Mouse (Mus musculus): ENCODE results near the gene Saxo1. TPM values are rescaled to one million over a fixed set of nuclear protein-coding genes. Genes with fewer than 3 reads are reported as not detected.

The Saxo1 gene
- total and polyA plus RNA-seq, 3 experiments, result 0.16 TPM; not detected in 2

DNA sequence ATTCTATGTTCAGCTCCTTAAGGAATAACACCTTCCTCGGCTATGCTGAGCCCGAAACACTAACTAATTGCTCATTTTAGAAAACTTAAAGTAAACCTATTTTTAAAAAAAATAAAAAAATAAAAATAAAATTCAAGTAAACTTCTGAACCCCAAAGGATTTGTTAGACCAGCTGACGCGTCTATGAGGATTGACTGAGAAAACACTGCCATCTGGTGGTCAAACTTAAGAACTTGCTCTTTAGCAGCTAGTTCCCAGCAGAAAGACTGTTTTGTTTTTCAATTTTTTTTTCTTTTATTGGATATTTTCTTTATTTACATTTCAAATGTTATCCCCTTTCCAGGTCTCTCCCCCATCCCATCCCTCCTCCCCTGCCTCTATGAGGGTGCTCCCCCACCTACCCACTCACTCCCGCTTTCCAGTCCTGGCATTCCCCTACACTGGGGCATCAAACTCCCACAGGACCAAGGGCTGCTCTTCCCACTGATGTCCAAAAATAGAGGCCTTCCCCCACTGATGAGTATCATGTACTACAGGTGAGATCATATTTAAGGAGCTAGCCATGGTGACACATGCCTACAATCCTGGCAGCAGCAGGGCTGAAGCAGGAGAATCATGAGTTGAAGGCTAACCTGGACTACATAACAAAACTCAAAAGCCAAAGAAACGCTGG lies 3.0 kb downstream of the Saxo1 start:
- WGBS, result 21% methylated on average over 6 of the region's 6 CpGs
- Histone ChIP-seq H3K4me1 (ENCODE audit: control insufficient read depth, insufficient read depth, low read length) (no peaks in the 10 kb centered on the region), H3K27ac (no peak overlapping the region), H3K27me3 (ENCODE audit: control insufficient read depth, insufficient read depth, low read length) (no peaks in the 10 kb centered on the region), H3K79me2 (replicated peaks; ENCODE audit: control insufficient read depth, insufficient read depth, low read length) (no peaks in the 10 kb centered on the region), H3K9ac (ENCODE audit: low read depth, low read length) (no peak overlapping the region), H3K4me3 (no peak overlapping the region), H3K36me3 (ENCODE audit: control insufficient read depth, insufficient read depth, low read length) (no peaks in the 10 kb centered on the region)
- TF ChIP-seq POLR2A (IDR thresholded peaks at IDR 0.05; ENCODE audit: insufficient read depth, low read depth, low read length) (no peak), CTCF (IDR thresholded peaks at IDR 0.05) (peak; percentile 90), EP300 (IDR thresholded peaks at IDR 0.05; ENCODE audit: insufficient read depth, low read depth, low read length) (no peak)
- no peak for DNase-seq
- intact Hi-C loops (cut with DNase I), result loop anchor here (1.0 kb wide), 1 partner anchor 724 kb away; no protein-coding TSS in a partner anchor

GRCm38 (mm10) chr4:86548332-86548731 lies 9.8 kb downstream of the Saxo1 start:
- no peaks in the 10 kb centered on the region for H3K4me1 ChIP-seq (ENCODE audit: control insufficient read depth, insufficient read depth, low read length)
- no peaks in the 10 kb centered on the region for H3K36me3 ChIP-seq (ENCODE audit: control insufficient read depth, insufficient read depth, low read length)
- 69% methylated on average over 9 of the region's 9 CpGs for WGBS
- intact Hi-C loops (cut with DNase I), result loop anchor here (10.0 kb wide), 2 partner anchors 144 to 504 kb away; no protein-coding TSS in a partner anchor
- H3K27me3 ChIP-seq (ENCODE audit: control insufficient read depth, insufficient read depth, low read length), result no peaks in the 10 kb centered on the region
- H3K79me2 ChIP-seq (replicated peaks; ENCODE audit: control insufficient read depth, insufficient read depth, low read length), result no peaks in the 10 kb centered on the region
- H3K27ac ChIP-seq, result no peak overlapping the region
- no peak overlapping the region for H3K4me3 ChIP-seq
- no peak for TF ChIP-seq POLR2A (IDR thresholded peaks at IDR 0.05; ENCODE audit: insufficient read depth, low read depth, low read length)
- no peak for TF ChIP-seq CTCF (IDR thresholded peaks at IDR 0.05)
- no peak for TF ChIP-seq EP300 (IDR thresholded peaks at IDR 0.05; ENCODE audit: insufficient read depth, low read depth, low read length)
- no peak overlapping the region for H3K9ac ChIP-seq (ENCODE audit: low read depth, low read length)
- no peak for DNase-seq

DNA sequence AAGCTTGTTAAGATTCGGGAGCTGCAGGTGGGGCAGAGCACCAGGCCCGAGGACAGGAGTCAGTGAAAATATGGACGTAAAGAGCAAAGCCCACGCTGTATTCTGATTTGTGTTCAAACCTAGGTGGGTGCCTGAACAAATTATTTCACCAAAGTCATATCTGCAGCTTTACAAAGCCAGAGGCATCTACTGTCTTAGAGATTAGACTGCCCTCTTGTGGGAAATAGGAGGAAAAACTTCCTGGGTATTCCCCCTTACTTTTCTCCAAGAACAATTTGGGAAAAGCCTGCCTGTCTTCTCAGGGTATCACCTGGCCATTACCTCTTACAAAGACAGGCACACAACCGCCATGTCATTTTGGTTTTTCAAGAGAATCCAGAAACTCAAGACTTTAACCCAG lies 12.5 kb downstream of the Saxo1 start:
- 53% methylated on average over 5 of the region's 5 CpGs for WGBS
- DNase-seq, result no peak
- intact Hi-C loops (cut with DNase I), result loop anchor here (10.0 kb wide), 2 partner anchors 141 to 501 kb away; no protein-coding TSS in a partner anchor
- Histone ChIP-seq H3K9ac (ENCODE audit: low read depth, low read length) (no peak overlapping the region), H3K4me3 (no peak overlapping the region), H3K36me3 (ENCODE audit: control insufficient read depth, insufficient read depth, low read length) (no peaks in the 10 kb centered on the region), H3K4me1 (ENCODE audit: control insufficient read depth, insufficient read depth, low read length) (no peaks in the 10 kb centered on the region), H3K27me3 (ENCODE audit: control insufficient read depth, insufficient read depth, low read length) (no peaks in the 10 kb centered on the region), H3K27ac (no peak overlapping the region), H3K79me2 (replicated peaks; ENCODE audit: control insufficient read depth, insufficient read depth, low read length) (no peaks in the 10 kb centered on the region)
- peak; percentile 83 for TF ChIP-seq CTCF (IDR thresholded peaks at IDR 0.05)
- TF ChIP-seq POLR2A (IDR thresholded peaks at IDR 0.05; ENCODE audit: insufficient read depth, low read depth, low read length), result no peak
- no peak for TF ChIP-seq EP300 (IDR thresholded peaks at IDR 0.05; ENCODE audit: insufficient read depth, low read depth, low read length)

DNA sequence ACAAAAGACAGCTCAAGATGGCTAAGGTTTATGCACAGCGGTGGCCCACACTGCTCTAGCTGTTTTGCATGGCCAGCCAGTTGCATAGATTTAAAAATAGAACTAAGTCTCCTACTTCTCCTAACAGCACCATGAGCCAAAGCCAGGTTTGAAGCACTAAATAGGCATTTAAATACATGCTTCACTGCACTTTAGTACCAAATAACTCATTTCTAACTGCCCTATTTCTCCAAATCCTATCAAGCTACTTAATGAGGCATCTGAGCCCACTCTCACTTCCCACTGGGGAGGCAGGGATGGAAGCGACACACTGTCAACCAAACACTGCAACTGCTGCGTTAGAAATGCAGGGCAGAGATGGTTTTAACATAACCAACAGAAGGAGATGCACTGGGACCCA lies 14.1 kb downstream of the Saxo1 start:
- no peak overlapping the region for H3K27ac ChIP-seq

GRCm38 (mm10) chr4:86541573-86541972 lies 16.6 kb downstream of the Saxo1 start:
- no peaks in the 10 kb centered on the region for H3K4me1 ChIP-seq (ENCODE audit: control insufficient read depth, insufficient read depth, low read length)
- no peak overlapping the region for H3K9ac ChIP-seq (ENCODE audit: low read depth, low read length)
- no peaks in the 10 kb centered on the region for H3K36me3 ChIP-seq (ENCODE audit: control insufficient read depth, insufficient read depth, low read length)
- no peak overlapping the region for H3K4me3 ChIP-seq
- DNase-seq, result no peak
- WGBS, result 75% methylated on average over 1 of the region's 1 CpGs
- H3K79me2 ChIP-seq (replicated peaks; ENCODE audit: control insufficient read depth, insufficient read depth, low read length), result no peaks in the 10 kb centered on the region
- no peaks in the 10 kb centered on the region for H3K27me3 ChIP-seq (ENCODE audit: control insufficient read depth, insufficient read depth, low read length)
- no peak overlapping the region for H3K27ac ChIP-seq
- TF ChIP-seq EP300 (IDR thresholded peaks at IDR 0.05; ENCODE audit: insufficient read depth, low read depth, low read length), result no peak
- no peak for TF ChIP-seq POLR2A (IDR thresholded peaks at IDR 0.05; ENCODE audit: insufficient read depth, low read depth, low read length)
- no peak for TF ChIP-seq CTCF (IDR thresholded peaks at IDR 0.05)
- intact Hi-C loops (cut with DNase I), result loop anchor here (5.0 to 10.0 kb wide), 3 partner anchors 137 to 609 kb away; no protein-coding TSS in a partner anchor

More for the DNA sequence above, 14.1 kb downstream of the Saxo1 start:
- Histone ChIP-seq H3K27me3 (ENCODE audit: control insufficient read depth, insufficient read depth, low read length) (no peaks in the 10 kb centered on the region), H3K4me1 (ENCODE audit: control insufficient read depth, insufficient read depth, low read length) (no peaks in the 10 kb centered on the region), H3K4me3 (no peak overlapping the region), H3K9ac (ENCODE audit: low read depth, low read length) (no peak overlapping the region), H3K79me2 (replicated peaks; ENCODE audit: control insufficient read depth, insufficient read depth, low read length) (no peaks in the 10 kb centered on the region), H3K36me3 (ENCODE audit: control insufficient read depth, insufficient read depth, low read length) (no peaks in the 10 kb centered on the region)
- WGBS, result 77% methylated on average over 3 of the region's 3 CpGs
- no peak for DNase-seq
- TF ChIP-seq POLR2A (IDR thresholded peaks at IDR 0.05; ENCODE audit: insufficient read depth, low read depth, low read length) (no peak), CTCF (IDR thresholded peaks at IDR 0.05) (no peak), EP300 (IDR thresholded peaks at IDR 0.05; ENCODE audit: insufficient read depth, low read depth, low read length) (no peak)
- intact Hi-C loops (cut with DNase I), result loop anchor here (5.0 to 10.0 kb wide), 3 partner anchors 139 to 612 kb away; no protein-coding TSS in a partner anchor

GRCm38 (mm10) chr4:86538936-86539335 lies 19.2 kb downstream of the Saxo1 start:
- Histone ChIP-seq H3K27me3 (ENCODE audit: control insufficient read depth, insufficient read depth, low read length) (no peaks in the 10 kb centered on the region), H3K4me3 (no peak overlapping the region), H3K27ac (no peak overlapping the region), H3K4me1 (ENCODE audit: control insufficient read depth, insufficient read depth, low read length) (no peaks in the 10 kb centered on the region), H3K36me3 (ENCODE audit: control insufficient read depth, insufficient read depth, low read length) (no peaks in the 10 kb centered on the region), H3K9ac (ENCODE audit: low read depth, low read length) (no peak overlapping the region), H3K79me2 (replicated peaks; ENCODE audit: control insufficient read depth, insufficient read depth, low read length) (no peaks in the 10 kb centered on the region)
- DNase-seq, result no peak
- intact Hi-C loops (cut with DNase I), result loop anchor here (5.0 kb wide), 2 partner anchors 37 to 52 kb away; no protein-coding TSS in a partner anchor
- WGBS, result 89% methylated on average over 5 of the region's 5 CpGs
- TF ChIP-seq EP300 (IDR thresholded peaks at IDR 0.05; ENCODE audit: insufficient read depth, low read depth, low read length) (no peak), POLR2A (IDR thresholded peaks at IDR 0.05; ENCODE audit: insufficient read depth, low read depth, low read length) (no peak)

Measured in heart, adult 2 months (tissue).